Mouse (Mus musculus) right cerebral cortex, postnatal 4 days (tissue): ENCODE data around the gene Cdc34.

ENCODE experiments used
- DNase-seq: peaks from one replicate; pipeline ENCODE4 v3.0.0-alpha.2; 2022

The Cdc34 gene

DNA sequence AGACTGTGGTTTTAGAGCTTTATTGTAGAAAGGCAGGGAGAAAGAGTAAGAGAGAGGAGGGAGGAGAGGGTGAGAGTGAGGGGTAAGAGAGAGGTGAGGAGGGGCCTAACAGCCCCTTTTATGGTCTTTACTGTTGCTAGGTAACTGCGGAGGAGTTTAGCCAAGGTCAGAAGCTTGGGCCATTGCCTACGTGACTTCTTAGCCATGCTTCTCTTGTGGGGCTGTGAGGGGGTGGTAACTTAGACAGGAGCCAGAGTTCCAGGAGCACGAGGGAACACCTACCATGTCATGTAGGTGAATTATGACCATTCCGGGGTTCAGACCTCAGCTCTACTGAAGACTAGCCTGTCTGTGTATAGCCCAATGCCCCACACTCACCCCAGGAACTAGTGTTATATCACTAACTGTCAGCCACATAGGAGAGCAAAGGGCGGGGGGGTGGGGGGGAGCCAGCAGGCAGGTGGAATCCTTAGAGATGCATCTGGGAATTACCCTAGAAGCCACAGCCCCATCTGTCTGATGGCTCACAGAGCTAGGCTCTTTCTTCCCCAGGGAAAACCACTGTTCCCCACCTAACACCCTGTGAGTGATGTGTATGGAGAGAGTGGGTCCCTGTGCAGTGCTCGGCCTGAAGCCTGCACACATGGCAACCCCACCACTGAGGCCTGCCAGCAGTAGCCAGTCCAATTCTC is 10.5 kb upstream of the Cdc34 start:
- no peak for DNase-seq

DNA sequence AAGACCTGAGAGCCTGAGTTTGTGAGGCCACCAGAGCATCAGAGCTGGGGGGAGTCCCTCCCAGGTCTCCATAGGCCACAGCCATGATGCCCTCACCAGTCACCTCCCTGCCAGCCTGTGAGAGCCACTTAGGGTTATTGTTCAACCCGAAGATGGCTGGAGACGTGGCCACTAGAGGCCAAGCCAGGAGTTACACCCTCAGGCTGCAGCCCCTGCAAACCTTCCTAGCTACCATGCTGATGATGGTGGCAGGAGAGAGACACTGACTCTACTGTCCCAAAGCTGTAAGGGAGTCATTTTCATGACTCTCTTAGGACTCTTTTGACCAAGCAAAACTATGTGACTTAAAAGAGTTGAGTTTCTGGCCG is 9.9 kb upstream of the Cdc34 start:
- no peak for DNase-seq

DNA sequence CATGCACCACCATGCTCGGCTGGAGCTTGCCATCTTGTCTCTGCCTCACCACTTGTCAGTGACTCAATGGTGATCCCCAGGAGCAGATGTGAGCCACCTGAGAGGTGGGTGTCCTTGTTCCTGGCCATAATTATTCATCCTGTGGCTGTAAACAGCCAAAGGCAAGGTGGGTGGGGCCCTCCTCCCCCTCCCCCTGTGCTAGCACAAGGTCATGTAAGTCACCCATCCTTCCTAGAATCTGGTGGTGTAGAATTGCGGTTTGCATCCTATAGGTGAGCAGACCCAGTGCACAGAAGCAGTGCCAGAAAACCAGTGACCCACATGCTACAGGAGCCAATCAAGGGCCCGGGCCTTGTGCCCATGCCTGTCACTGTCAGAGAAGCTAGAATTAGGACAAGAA is 8.9 kb upstream of the Cdc34 start:
- DNase-seq, result no peak

DNA sequence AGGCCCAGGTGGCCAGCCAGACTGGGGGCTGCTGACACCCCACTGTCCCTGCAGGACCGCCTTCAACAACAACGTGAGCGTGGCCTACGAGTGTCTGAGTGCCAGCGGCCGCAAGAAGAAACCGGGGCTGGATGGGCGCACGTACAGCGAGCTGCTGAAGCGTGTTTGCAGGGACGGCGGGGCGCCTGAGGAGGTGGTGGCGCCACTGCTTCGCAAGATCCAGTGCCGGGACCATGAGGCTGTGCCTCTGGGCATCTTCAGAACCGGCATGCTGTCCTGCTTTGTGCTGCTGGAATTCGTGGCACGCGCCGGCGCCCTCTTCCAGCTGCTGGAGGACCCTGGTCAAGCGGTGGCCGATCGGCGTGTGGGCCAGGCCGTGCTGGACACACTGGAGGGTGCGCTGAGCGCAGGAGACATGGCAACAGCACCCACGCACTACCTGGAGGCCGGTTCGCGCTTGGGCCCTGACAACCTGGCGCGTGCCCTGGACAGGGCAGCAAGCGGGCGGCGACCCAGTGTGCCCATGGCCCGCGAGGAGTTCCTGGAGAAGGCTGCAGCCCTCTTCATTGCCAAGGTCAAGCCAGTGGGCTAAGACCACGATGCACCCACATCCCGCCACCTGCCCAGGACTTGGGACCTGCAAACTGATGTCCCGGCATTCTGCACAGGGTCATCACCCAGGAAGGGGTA is 6.5 kb upstream of the Cdc34 start:
- DNase-seq, result no peak

DNA sequence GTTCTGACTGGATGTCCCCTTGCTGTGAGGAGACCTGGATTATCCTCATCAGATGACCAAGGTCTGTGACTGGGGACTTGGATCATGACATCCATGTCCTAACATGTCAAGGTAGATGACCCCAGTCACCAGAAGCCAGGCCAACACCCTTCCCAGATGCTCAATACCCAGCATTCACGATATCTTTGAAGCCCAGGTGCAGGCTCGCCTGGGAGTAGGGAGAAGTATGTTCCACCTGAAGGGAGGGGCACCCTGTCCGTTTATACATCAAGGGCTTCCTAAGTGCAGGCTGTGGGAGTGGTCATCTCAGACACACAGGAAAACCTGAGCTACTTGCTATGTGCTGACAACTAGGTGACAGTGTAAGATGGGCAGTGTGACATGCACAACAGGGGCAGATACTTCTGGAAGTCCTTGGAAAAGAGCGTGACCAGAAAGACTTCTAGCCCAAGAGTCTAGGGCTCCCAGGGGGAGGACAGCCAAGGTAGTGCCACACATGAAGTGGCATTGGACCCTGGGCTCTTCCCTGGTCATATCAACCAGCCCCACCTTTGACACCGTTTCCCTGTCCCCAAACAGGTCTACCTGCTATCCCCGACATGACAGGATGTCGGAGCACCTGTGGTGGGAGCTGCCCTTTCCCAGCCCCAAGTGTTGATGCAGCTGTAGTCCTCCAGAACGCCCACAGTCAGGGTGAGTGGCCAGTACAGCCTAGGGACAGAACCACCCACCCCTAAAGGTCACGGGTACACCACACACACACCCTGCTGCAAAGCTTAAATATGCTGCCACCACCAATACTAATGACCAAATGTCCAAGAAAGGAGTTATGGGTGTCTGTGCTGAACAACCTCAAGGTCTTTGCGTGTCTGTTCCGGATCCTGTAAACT is 1.1 kb upstream of the Cdc34 start:
- no peak for DNase-seq

DNA sequence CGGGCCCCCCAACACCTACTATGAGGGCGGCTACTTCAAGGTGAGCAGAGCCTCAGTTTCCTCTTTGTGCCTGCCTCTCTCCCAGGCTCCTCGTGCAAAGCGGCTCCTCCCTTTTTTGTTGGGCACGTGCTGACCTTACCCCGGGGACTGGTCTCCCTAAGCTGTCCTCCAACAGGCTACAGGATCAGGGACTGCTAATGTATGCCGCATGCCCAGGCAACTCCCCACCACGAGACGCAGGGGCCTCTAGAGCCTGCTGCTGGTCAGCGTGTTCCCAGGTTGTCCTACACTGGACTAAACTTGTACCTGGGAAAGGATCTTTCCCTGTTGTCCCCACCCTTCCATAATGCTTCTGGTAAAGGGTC is 538 bp downstream of the Cdc34 start:
- DNase-seq, result no peak

DNA sequence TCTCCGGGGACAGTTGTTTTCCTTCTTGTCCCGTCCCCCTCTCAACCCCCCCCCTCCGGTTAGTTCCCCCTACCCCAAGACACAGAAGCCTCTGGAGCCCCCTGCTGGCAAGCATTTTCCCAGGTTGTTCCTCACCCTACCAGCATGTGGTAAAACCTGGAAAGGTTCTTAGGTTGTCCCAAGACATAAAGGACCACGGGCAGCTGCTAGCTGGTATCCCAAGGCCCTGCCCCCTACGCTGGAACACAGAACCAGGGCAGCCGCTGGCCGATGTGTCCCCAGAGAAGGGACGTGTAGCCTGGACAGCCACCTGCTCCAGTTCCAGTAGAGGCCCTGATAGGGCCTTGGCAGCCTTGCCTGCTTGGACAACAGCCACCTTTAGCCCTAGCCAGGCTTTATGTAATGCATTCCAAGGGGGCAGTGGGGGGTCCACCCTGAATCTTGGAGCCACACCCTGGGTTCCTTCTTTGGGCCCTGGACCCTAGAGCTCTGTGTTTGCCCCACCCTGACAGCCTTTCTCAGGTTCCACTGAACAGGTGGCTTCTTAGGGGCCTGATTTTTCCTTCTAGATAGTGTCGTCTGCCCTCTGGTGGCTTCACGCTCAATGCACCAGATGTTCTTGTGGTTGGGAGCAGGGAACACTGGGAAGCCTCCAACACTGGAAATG is 1.1 kb downstream of the Cdc34 start:
- DNase-seq, result peak; percentile 68

DNA sequence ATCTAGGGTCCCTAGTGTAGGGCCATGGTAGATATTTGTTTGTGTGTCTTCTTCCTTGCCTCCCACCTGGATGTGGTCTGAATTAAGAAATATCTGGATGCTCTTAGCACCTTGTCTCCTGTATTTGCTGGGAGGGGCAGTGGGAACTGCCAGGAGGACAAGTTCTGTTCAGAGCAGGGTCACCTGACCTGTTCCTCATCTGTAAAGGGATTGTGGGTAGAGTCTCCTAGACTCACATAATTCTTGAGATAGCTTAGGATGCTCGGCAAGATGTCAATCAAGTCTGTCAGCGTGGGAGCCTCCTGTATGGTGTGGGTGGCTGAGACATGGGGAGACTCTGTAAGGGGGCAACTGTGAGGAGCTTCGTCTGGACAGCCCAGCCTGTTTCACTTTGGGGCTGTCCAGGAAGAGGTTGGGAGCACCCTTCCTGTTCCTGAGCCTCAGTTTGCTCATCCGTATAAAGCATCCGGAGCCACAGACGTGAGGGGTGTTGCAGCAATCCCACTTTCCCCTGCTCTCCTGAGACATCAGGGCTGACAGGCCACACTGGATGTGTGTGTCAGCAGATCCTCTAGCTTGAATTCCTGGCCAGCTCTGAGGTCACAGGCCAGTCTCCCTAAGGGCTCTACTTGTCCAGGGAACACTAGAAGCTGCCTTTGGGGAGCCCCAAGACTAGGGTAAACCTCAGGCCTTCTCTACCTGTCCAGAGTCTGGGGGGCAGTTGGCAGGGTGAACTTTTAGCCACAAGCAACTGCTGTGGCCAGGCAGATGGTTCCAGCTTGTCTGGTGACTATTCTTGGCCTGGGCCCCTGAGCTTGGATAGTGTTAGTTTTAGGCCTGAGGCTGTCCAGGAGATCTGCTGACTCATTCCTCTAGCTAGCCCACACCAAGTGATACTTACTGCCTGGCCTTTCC is 2.0 kb downstream of the Cdc34 start:
- DNase-seq, result no peak

DNA sequence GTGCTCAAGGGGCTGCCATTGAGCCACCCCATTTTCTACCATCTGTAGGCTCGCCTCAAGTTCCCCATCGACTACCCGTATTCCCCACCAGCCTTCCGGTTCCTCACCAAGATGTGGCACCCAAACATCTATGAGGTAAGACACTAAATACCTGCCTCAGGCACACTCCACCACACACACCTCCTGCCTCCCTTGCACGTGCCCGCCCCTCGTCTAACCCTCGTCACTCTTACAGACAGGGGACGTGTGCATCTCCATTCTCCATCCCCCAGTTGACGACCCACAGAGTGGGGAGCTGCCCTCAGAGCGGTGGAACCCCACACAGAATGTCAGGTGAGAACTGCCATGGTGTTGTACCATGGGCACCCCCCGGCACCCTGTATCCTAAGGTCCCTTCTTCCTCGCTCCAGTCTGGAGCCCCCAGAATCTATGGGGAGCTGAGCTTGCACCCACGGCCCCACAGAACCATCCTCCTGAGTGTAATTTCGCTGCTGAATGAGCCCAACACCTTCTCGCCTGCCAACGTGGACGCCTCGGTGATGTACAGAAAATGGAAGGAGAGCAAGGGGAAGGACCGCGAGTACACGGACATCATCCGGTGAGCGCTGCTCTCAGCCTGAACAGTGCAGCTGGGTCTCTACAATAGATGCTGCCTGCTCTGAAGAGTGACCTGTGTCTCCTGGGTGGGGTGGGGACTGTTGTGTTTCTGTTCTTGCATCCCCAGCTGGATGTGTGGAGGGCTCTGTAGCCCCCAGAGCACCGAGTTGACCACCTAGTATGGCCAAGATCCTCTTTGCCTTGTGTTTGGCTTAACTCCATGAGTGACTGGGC is 3.0 kb downstream of the Cdc34 start:
- DNase-seq, result no peak

DNA sequence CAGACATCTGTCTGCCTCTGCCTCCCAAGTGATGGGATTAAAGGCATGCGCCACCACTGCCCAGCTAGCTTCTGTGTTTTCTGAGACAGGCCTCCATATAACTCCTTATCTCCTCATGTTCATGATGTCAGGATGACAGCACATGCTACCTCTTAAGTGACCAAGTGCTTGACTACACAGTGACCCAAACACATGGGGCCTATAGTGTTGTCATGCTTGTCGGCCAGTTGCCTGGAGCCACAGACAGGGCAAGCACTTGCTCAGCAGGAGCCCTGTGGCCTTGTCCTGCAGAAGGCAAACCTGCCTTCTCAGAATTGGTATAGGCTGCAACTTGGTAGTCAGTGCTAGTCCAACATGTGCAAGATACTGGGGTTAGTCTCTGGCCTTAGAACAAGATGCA is 4.2 kb downstream of the Cdc34 start:
- DNase-seq, result no peak

DNA sequence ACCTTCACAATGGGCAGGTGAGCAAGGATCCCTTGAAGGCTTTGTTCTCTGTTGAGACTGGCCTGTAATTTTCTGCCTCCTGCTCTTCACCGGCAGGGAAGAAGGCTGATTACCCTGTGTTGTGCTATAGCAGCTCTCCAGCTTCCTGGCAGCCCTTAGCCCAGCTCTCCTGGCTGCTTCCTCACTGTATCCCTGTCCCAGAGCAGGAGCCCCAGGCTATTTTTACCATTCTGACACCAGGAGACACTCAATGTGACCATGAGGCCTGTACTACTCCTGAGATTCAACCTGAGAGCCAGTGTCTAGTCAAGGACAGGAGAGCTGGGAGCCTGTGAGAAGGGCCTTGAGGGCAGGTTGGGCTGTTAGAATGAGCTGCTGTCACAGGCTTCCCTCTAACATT is 4.7 kb downstream of the Cdc34 start:
- no peak for DNase-seq

DNA sequence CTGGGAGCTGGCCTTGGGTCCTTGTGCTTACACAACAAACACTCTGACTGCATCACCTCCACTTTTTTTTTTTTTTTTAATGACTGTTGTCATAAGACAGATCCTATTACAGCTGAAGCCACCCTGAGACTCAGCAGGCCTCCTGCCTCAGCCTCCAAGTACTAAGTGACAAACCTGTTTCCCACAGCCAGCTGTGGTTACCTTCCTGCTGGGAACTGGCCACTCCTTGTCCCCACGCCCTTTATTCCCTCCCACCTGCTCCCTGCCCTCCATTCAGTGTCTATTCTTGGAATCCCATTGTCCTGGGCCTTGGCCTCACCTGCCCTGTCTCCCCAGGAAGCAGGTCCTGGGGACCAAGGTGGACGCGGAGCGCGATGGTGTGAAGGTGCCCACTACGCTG is 5.5 kb downstream of the Cdc34 start:
- no peak for DNase-seq

DNA sequence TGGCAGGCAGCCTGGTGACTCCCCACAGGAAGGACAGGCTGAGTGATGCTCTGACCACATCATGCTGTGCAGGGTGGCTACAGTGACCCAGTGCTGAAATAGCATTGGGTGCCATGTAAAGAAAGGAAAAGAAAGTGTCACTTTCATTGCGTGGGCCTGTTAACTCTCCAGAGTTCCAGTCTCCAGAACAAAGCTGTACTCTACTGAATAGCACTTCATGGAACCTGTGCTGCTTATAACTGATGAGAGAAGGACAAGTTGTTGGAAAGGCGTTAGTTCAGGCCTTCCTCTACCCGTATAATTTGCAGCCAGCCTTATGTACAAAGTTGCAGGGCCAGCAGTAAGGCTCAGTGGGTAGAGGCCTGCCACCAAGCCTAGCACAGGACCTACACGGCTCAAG is 6.7 kb downstream of the Cdc34 start, which contains the start of gene Gzmm:
Gene Gzmm (plus strand): TSS at position 301 of the 400 bp plus-strand sequence.
- DNase-seq, result no peak

DNA sequence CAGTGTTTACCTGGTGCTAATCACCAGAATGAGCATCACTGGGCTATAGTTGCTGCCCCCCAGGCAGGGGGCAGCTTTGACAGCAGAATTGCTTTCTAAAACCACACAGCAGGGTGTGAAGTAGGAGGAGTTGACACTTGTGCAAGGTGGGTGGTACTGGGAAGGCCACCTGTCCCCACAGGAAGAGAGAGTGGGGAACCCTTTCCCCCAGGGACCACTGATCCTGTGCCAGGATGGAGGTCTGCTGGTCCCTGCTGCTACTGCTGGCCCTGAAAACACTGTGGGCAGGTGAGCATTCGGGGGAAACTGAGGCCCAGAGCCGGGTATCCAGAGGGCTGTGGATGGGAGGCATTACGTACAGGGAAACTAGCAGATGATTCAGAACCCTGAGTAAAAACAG is 7.2 kb downstream of the Cdc34 start:
- DNase-seq, result no peak

DNA sequence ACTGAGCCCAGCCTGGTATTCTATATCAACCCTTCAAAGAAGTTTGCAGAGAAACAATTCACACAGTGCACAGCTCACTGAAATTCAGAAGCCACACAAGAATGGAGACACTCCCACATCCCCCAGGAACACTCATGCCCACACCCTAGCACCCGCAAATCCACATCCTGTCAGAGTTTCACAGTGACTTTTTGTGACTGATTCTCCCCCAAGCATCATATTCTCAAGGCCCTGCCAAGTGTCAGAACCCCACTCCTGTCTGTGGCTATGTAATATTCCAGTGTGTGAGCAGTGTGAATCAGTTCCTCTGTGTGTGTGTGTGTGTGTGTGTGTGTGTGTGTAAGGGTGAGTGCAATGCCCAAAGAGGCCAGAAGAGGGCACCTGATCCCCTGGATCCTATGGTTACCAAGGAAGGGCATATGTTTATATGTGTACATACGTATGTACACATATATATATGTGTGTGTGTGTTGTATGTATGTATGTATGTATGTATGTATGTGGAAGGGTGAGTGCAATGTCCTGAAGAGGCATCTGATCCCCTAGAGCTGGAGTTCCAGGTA is 10.1 kb downstream of the Cdc34 start:
- DNase-seq, result no peak

DNA sequence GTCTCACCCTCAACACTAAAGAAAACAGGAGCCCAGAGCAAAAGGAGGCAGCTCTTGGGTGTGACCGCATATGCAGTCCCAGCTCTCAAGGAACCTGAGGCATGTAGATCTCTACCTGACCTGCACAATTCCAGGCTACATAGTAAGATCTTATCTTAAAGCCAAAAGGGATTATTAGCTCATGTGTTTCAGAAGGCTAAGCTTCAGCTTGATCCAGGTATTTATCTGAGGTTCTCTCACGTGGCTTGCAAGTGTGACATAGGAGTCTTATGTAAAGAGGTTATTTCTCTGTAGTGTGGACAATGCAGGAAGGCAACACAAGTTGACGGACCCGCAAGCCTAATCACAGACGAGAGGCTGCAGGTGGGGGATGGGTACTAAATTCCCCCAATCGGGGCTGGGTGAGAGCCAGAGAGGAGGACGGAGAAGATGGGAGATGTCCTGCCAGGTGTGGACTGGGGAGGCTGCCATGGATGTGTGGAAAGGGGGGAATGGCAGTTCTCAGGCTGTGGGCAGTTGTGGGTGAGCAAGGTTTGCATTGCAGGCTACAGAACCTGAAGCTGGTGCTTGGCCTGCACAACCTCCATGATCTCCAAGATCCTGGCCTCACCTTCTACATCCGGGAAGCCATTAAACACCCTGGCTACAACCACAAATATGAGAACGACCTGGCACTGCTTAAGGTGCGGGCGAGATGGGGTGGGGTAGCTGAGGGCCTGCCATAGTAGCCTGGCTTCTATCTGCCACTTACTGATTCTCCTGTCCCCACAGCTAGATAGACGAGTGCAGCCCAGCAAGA is 11.8 kb downstream of the Cdc34 start:
- no peak for DNase-seq

DNA sequence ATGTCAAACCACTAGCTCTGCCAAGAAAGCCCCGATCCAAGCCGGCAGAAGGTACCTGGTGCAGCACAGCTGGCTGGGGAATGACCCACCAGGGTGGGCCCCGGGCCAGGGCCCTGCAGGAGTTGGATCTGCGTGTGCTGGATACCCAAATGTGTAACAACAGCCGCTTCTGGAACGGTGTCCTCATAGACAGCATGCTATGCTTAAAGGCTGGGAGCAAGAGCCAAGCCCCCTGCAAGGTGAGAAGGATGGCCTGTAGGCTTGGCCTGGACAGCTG is 12.3 kb downstream of the Cdc34 start:
- no peak for DNase-seq

DNA sequence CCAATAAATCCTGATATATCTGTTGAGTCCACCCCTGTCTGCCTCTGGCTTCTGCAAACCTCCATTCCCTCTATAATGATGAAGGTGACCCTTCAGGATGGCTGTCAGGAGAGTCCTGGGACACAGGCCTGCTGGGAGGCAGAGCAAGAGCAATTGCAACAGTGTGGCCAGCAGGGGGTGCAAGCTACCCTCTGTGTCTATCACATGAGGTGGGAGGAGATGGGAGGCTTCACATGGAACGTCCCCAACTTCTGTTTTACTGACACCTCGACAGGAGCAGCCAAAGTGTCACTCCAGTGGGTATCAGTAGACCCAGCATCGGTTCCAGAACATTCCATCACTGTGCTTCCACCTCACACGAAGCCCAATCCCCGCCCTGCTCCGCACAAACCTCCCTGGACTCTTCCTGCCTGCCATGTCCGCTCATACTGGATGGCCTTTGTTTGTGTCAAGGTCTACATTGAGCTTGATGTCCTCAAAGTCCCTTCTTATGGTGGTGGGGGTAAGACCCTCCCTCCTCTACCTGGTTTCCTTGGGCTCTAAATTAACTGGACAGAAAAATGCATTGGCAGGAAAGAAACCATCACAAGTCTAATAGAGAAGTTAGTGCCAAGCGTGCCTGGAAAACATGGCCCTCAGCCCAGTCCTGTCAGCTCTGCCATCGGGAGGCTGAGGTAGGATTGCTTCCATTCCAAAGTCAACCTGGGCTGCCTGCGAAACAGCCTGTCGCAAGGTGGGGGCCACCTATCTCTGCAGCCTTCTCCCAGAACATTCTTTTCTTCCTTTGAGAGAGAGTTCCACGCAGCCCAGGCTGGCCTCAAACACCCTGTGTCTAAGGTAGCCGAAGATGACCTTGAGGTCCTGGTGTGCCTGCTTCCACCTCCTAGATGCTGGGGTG is 13.5 kb downstream of the Cdc34 start:
- peak; percentile 76 for DNase-seq

DNA sequence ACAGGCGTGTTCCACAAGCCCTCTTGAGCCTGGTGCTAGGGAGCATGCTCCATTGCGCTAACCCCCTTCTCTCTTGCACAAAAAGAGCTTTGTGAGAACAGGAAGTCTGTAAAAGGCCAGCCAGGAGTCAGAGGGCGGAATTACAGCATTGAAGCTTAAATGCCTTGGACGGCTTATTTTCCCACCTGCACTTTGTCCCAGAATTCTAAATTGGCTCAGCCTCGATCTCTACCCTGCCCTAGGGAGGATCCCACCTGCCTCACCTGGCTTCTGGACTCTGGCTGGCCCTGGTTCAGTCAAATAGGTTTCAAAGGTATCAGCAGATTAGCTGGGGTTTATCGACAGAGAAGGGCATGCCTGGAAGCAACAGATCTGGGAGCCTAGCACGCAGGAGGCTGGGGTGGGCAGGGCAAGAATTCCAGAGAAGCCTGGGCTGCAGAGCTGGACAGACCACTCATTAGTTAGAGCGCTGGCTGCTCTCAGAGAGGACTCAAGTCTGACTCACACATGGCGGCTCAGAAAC is 14.2 kb downstream of the Cdc34 start:
- DNase-seq, result no peak
